Mouse (Mus musculus) lung, postnatal 4 days (tissue): ENCODE results near the gene Asb5.
"Not testable (repeated sequence)": the region's sequence is repeated elsewhere in the genome, so short reads cannot be mapped to it uniquely, and the experiment has no call there.

Experiments
- DNase-seq, 2 experiments: peaks; one replicate each; pipeline ENCODE4 v3.0.0; 2021

Gene Asb5

GRCm38 (mm10) chr8:54529382-54530296 lies at the start of gene Asb5, which contains the start of gene Spcs3:
Gene Asb5, plus strand, starts transcription at chr8:54529580.
Gene Spcs3, minus strand, starts transcription at chr8:54529998.
- DNase-seq: peak; percentile 96 to 97

- DNase-seq: peak in 1 of 2 experiments; percentile 7
Observed at GRCm38 (mm10) chr8:54486555-54487273, 42.7 kb upstream of the Asb5 start.

GRCm38 (mm10) chr8:54488437-54488836 lies 40.9 kb upstream of the Asb5 start:
- no peak for DNase-seq

GRCm38 (mm10) chr8:54491057-54491690 lies 38.2 kb upstream of the Asb5 start:
- peak in 1 of 2 experiments; percentile 35 for DNase-seq

GRCm38 (mm10) chr8:54491934-54492333 lies 37.4 kb upstream of the Asb5 start:
- DNase-seq: no peak

- peak in 1 of 2 experiments; percentile 54 for DNase-seq
Observed at GRCm38 (mm10) chr8:54493110-54493509, 36.3 kb upstream of the Asb5 start.

- DNase-seq: no peak
Observed at GRCm38 (mm10) chr8:54493915-54494314, 35.5 kb upstream of the Asb5 start.

- no peak for DNase-seq
Observed at GRCm38 (mm10) chr8:54503104-54503503, 26.3 kb upstream of the Asb5 start.

GRCm38 (mm10) chr8:54505060-54505459 lies 24.3 kb upstream of the Asb5 start:
- no peak for DNase-seq

GRCm38 (mm10) chr8:54507428-54508095 lies 21.8 kb upstream of the Asb5 start:
- DNase-seq: peak; percentile 23 to 79

GRCm38 (mm10) chr8:54508096-54508456 lies 21.3 kb upstream of the Asb5 start:
- no peak for DNase-seq

GRCm38 (mm10) chr8:54508814-54509213 lies 20.6 kb upstream of the Asb5 start:
- DNase-seq: no peak

GRCm38 (mm10) chr8:54509221-54509721 lies 20.1 kb upstream of the Asb5 start:
- DNase-seq: no peak

- no peak for DNase-seq
Observed at GRCm38 (mm10) chr8:54511791-54512190, 17.6 kb upstream of the Asb5 start.

- DNase-seq: not testable (repeated sequence)
Observed at GRCm38 (mm10) chr8:54512200-54512599, 17.2 kb upstream of the Asb5 start.

GRCm38 (mm10) chr8:54518756-54519460 lies 10.5 kb upstream of the Asb5 start:
- DNase-seq: no peak

- DNase-seq: no peak
Observed at GRCm38 (mm10) chr8:54520516-54520915, 8.9 kb upstream of the Asb5 start.

GRCm38 (mm10) chr8:54525606-54526005 lies 3.8 kb upstream of the Asb5 start:
- no peak for DNase-seq

- no peak for DNase-seq
Observed at GRCm38 (mm10) chr8:54526700-54527099, 2.7 kb upstream of the Asb5 start.

- DNase-seq: no peak
Observed at GRCm38 (mm10) chr8:54528571-54528970, 809 bp upstream of the Asb5 start.

GRCm38 (mm10) chr8:54535172-54535571 lies 5.8 kb downstream of the Asb5 start:
- DNase-seq: no peak

- no peak for DNase-seq
Observed at GRCm38 (mm10) chr8:54537285-54537684, 7.9 kb downstream of the Asb5 start.
